Mouse (Mus musculus): ENCODE data around the gene Zfp715.

DNA sequence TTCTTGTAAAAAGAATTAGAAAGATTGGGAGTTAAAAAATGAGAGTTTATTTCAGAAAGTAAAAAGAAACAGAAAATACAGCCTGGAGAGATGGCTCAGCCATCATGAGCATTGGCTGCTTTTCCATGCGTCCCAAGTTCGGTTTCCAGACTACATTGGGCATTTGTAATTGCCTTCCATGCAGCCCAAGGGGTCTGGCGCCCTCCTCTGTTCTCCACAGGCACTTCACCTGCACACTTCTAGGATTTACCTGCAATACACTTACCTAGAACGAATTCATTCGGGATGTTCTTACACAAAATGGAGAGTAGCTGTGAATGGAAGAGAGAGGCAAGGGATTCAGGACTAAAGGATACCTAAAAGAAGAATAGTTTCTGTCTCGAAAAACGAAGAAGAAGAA is 20.1 kb upstream of the Zfp715 start:
- TF ChIP-seq POLR2A (IDR thresholded peaks at IDR 0.05; ENCODE audit: borderline replicate concordance, low read depth, low read length) (no peak), CTCF (IDR thresholded peaks at IDR 0.05; ENCODE audit: low read depth, low read length) (no peak)

Data from bone marrow macrophage, adult 2 months (primary cell).